Mouse (Mus musculus): Measurements from ENCODE around the gene Rex1bd.
"Not testable (repeated sequence)": the region's sequence is repeated elsewhere in the genome, so short reads cannot be mapped to it uniquely, and the experiment has no call there.

Rex1bd gene

GRCm38 (mm10) chr8:70528182-70528797 is 21.7 kb upstream of the Rex1bd start:
- DNase-seq: no peak

GRCm38 (mm10) chr8:70527512-70528181 is 21.1 kb upstream of the Rex1bd start, which contains the start of the genes Fkbp8 and Kxd1:
Gene Fkbp8 (plus strand): TSS chr8:70527724.
Gene Kxd1 (minus strand): TSS chr8:70527956.
- peak; percentile 99 for DNase-seq

GRCm38 (mm10) chr8:70527111-70527511 is 20.6 kb upstream of the Rex1bd start:
- no peak for DNase-seq

GRCm38 (mm10) chr8:70522592-70523403 is 16.2 kb upstream of the Rex1bd start:
- DNase-seq: peak; percentile 94

GRCm38 (mm10) chr8:70519606-70520005 is 13.1 kb upstream of the Rex1bd start:
- no peak for DNase-seq

- DNase-seq: no peak
Observed at GRCm38 (mm10) chr8:70519043-70519442, 12.5 kb upstream of the Rex1bd start.

GRCm38 (mm10) chr8:70517940-70518643 is 11.5 kb upstream of the Rex1bd start:
- no peak for DNase-seq

GRCm38 (mm10) chr8:70513441-70513840 is 6.9 kb upstream of the Rex1bd start:
- DNase-seq: no peak

- no peak for DNase-seq
Observed at GRCm38 (mm10) chr8:70512253-70512903, 5.8 kb upstream of the Rex1bd start.

- no peak for DNase-seq
Observed at GRCm38 (mm10) chr8:70511770-70512169, 5.2 kb upstream of the Rex1bd start.

GRCm38 (mm10) chr8:70511174-70511573 is 4.6 kb upstream of the Rex1bd start:
- not testable (repeated sequence) for DNase-seq

- peak; percentile 97 for DNase-seq
Observed at GRCm38 (mm10) chr8:70510228-70510915, 3.8 kb upstream of the Rex1bd start, which contains the start of gene Uba52. Gene Uba52 (minus strand): TSS chr8:70510801.

- no peak for DNase-seq
Observed at GRCm38 (mm10) chr8:70509281-70509952, 2.9 kb upstream of the Rex1bd start.

GRCm38 (mm10) chr8:70507027-70507393 is 458 bp upstream of the Rex1bd start:
- no peak for DNase-seq

- DNase-seq: no peak
Observed at GRCm38 (mm10) chr8:70505698-70506327, 739 bp downstream of the Rex1bd start.

- DNase-seq: peak; percentile 89
Observed at GRCm38 (mm10) chr8:70504851-70505250, 1.7 kb downstream of the Rex1bd start.

GRCm38 (mm10) chr8:70504291-70504716 is 2.2 kb downstream of the Rex1bd start:
- DNase-seq: peak; percentile 62

GRCm38 (mm10) chr8:70503062-70503750 is 3.3 kb downstream of the Rex1bd start:
- peak; percentile 76 for DNase-seq

- no peak for DNase-seq
Observed at GRCm38 (mm10) chr8:70502540-70502939, 4.0 kb downstream of the Rex1bd start.
